Mouse (Mus musculus): ENCODE data around the gene Tet2.

GRCm38 (mm10) chr3:133531101-133531500 is 13.8 kb downstream of the Tet2 start:
- TF ChIP-seq CTCF (IDR thresholded peaks at IDR 0.05; ENCODE audit: low read depth) (no peak), EP300 (IDR thresholded peaks at IDR 0.05; ENCODE audit: low read depth) (no peak)

All from liver, postnatal 0 days (tissue).